Mouse (Mus musculus) adrenal gland, postnatal 25 days (tissue): ENCODE measurements around the gene Dennd4c. TPM values are rescaled to one million over a fixed set of nuclear protein-coding genes. Genes with fewer than 3 reads are reported as not detected.

Source experiments
- DNase-seq: peaks from one replicate; pipeline ENCODE4 v3.0.0; 2021; ENCODE audit warnings: mixed read lengths
- long read RNA-seq: library from polyadenylated mRNA; stranded (forward); transcript quantifications from one replicate; pipeline ENCODE4 v2.0.0, GENCODE M21; 2021
- total RNA-seq: library from RNA; stranded (reverse); gene quantifications from 2 replicates; pipeline ENCODE4 v1.2.3, GENCODE M21; 2021

Gene Dennd4c
- 48.2 and 53.0 TPM in 2 replicates for total RNA-seq
- long read RNA-seq, full-length matches to known transcripts, result 1 of 8 reads
- long read RNA-seq, partial matches to known transcripts, result 3 of 8 reads
- long read RNA-seq, other reads (novel, unspliced or antisense), result 4 of 8 reads

- DNase-seq, result peak; percentile 97
These were observed at the start of gene Dennd4c for GRCm38 (mm10) chr4:86748336-86749291. Gene Dennd4c, plus strand, starts transcription at chr4:86748555.

- DNase-seq, result no peak
These were observed 49.0 kb upstream of the Dennd4c start for GRCm38 (mm10) chr4:86699161-86699865.

- no peak for DNase-seq
These were observed 39.6 kb upstream of the Dennd4c start for GRCm38 (mm10) chr4:86708801-86709200.

GRCm38 (mm10) chr4:86710034-86710650 is 38.2 kb upstream of the Dennd4c start:
- no peak for DNase-seq

GRCm38 (mm10) chr4:86710666-86711215 is 37.6 kb upstream of the Dennd4c start:
- no peak for DNase-seq

- DNase-seq, result peak; percentile 53
These were observed 35.6 kb upstream of the Dennd4c start for GRCm38 (mm10) chr4:86712751-86713195.

GRCm38 (mm10) chr4:86713518-86713917 is 34.8 kb upstream of the Dennd4c start:
- no peak for DNase-seq

GRCm38 (mm10) chr4:86715341-86715740 is 33.0 kb upstream of the Dennd4c start:
- DNase-seq, result peak; percentile 41

GRCm38 (mm10) chr4:86717176-86717575 is 31.2 kb upstream of the Dennd4c start:
- no peak for DNase-seq

GRCm38 (mm10) chr4:86718878-86719577 is 29.3 kb upstream of the Dennd4c start:
- DNase-seq, result no peak

- no peak for DNase-seq
These were observed 26.4 kb upstream of the Dennd4c start for GRCm38 (mm10) chr4:86721856-86722358.

GRCm38 (mm10) chr4:86725175-86725574 is 23.2 kb upstream of the Dennd4c start:
- peak; percentile 13 for DNase-seq

- DNase-seq, result no peak
These were observed 22.2 kb upstream of the Dennd4c start for GRCm38 (mm10) chr4:86726141-86726540.

GRCm38 (mm10) chr4:86729829-86730228 is 18.5 kb upstream of the Dennd4c start:
- no peak for DNase-seq

GRCm38 (mm10) chr4:86734088-86734841 is 14.1 kb upstream of the Dennd4c start:
- no peak for DNase-seq

GRCm38 (mm10) chr4:86739308-86739993 is 8.9 kb upstream of the Dennd4c start:
- DNase-seq, result no peak

GRCm38 (mm10) chr4:86749361-86749841 is 1.0 kb downstream of the Dennd4c start:
- DNase-seq, result no peak

- DNase-seq, result no peak
These were observed 2.1 kb downstream of the Dennd4c start for GRCm38 (mm10) chr4:86750346-86750945.

GRCm38 (mm10) chr4:86764307-86764706 is 16.0 kb downstream of the Dennd4c start:
- DNase-seq, result no peak
